Mouse (Mus musculus) CH12.LX (cell line): ENCODE results near the gene Tshz2. TPM values are rescaled to one million over a fixed set of nuclear protein-coding genes. Genes with fewer than 3 reads are reported as not detected.

Source experiments
- DNase-seq: peaks from one replicate; pipeline ENCODE4 v3.0.0-alpha.2; 2013; ENCODE audit errors: extremely low read depth
- H3K27ac ChIP-seq: 2 replicates; pipeline ENCODE4 v1.5.1; 2012; ENCODE audit warnings: low read depth, mild to moderate bottlenecking, control low read depth, moderate library complexity; ENCODE audit not compliant: insufficient read depth
- H3K27me3 ChIP-seq: replicated peaks from 2 replicates; pipeline ENCODE3; 2012; ENCODE audit warnings: inconsistent platforms
- H3K36me3 ChIP-seq, 2 experiments: replicated peaks in 1 of 2; 2 replicates each; pipeline versions ENCODE3 to v1.6.1; 2012; ENCODE audit warnings: inconsistent platforms in 1 of 2, low read length in 1 of 2, mild to moderate bottlenecking in 1 of 2, mixed read lengths in 1 of 2, moderate library complexity in 1 of 2; ENCODE audit not compliant: control insufficient read depth in 1 of 2, insufficient read depth in 1 of 2
- H3K4me1 ChIP-seq, 2 experiments: 2 replicates each; pipeline ENCODE4 v1.6.1; 2012; ENCODE audit warnings: inconsistent platforms in 1 of 2, moderate library complexity in 1 of 2; ENCODE audit not compliant: insufficient read depth in 2 of 2, control insufficient read depth in 1 of 2
- H3K4me2 ChIP-seq: 2 replicates; pipeline ENCODE4 v1.6.1; 2012; ENCODE audit warnings: low read depth, mild to moderate bottlenecking, control low read depth; ENCODE audit not compliant: poor library complexity, insufficient read depth, severe bottlenecking
- H3K4me3 ChIP-seq, 3 experiments: fragments of 150-350 bp in 1 of 3; sonication (generic) in 1 of 3; replicated peaks in 1 of 3; 2 replicates each; pipeline versions ENCODE3 to v1.5.1; 2011 to 2012; ENCODE audit warnings: low read depth in 2 of 3, low read length in 2 of 3, mild to moderate bottlenecking in 2 of 3, moderate library complexity in 2 of 3, control low read depth in 1 of 3, improper control_type of control experiment in 1 of 3, inconsistent platforms in 1 of 3, mixed read lengths in 1 of 3; ENCODE audit not compliant: poor library complexity in 1 of 3
- H3K79me2 ChIP-seq: replicated peaks from 2 replicates; pipeline ENCODE4 v1.6.1; 2012; ENCODE audit warnings: mild to moderate bottlenecking, moderate library complexity; ENCODE audit not compliant: control insufficient read depth, poor library complexity, insufficient read depth, severe bottlenecking; ENCODE audit errors: extremely low read depth
- H3K9ac ChIP-seq: 2 replicates; pipeline ENCODE4 v1.6.1; 2012; ENCODE audit warnings: low read depth, mild to moderate bottlenecking, control low read depth, moderate library complexity; ENCODE audit not compliant: insufficient read depth
- H3K9me3 ChIP-seq: replicated peaks from 2 replicates; pipeline ENCODE3; 2012; ENCODE audit warnings: low read length, inconsistent platforms, mixed read lengths
- BHLHE40 ChIP-seq: IDR thresholded peaks from 2 replicates; pipeline ENCODE4 v1.6.1; 2011; ENCODE audit warnings: mild to moderate bottlenecking, low read depth, low read length, improper control_type of control experiment
- CHD2 ChIP-seq: IDR thresholded peaks from 2 replicates; pipeline ENCODE4 v1.6.1; 2011; ENCODE audit warnings: low read length, improper control_type of control experiment
- E2F4 ChIP-seq: IDR thresholded peaks from 2 replicates; pipeline ENCODE4 v1.6.1; 2011; ENCODE audit warnings: low read depth, low read length, improper control_type of control experiment; ENCODE audit not compliant: insufficient replicate concordance
- ELF1 ChIP-seq: IDR thresholded peaks from 2 replicates; pipeline ENCODE4 v1.6.1; 2014; ENCODE audit warnings: low read depth, mild to moderate bottlenecking, inconsistent platforms, low read length, improper control_type of control experiment
- EP300 ChIP-seq: IDR thresholded peaks from 2 replicates; pipeline ENCODE4 v1.6.1; 2011; ENCODE audit warnings: low read length, improper control_type of control experiment
- MAFK ChIP-seq: IDR thresholded peaks from 2 replicates; pipeline ENCODE4 v1.6.1; 2011; ENCODE audit warnings: low read length, improper control_type of control experiment; ENCODE audit not compliant: insufficient replicate concordance
- MYC ChIP-seq: IDR thresholded peaks from 2 replicates; pipeline ENCODE4 v1.6.1; 2011; ENCODE audit warnings: low read depth, mild to moderate bottlenecking, improper control_type of control experiment, low read length
- NELFE ChIP-seq: IDR thresholded peaks from 2 replicates; pipeline ENCODE4 v1.6.1; 2011; ENCODE audit warnings: low read depth, low read length, improper control_type of control experiment
- NRF1 ChIP-seq: IDR thresholded peaks from 2 replicates; pipeline ENCODE4 v1.6.1; 2014; ENCODE audit warnings: low read depth, mild to moderate bottlenecking, inconsistent platforms, low read length, improper control_type of control experiment, moderate library complexity
- POLR2A ChIP-seq: IDR thresholded peaks from 2 replicates; pipeline ENCODE4 v1.6.1; 2011; ENCODE audit warnings: low read depth, mild to moderate bottlenecking, improper control_type of control experiment, low read length
- TBP ChIP-seq: conservative IDR thresholded peaks from 2 replicates; pipeline ENCODE4 v1.6.1; 2011; ENCODE audit warnings: low read depth, low read length, improper control_type of control experiment
- UBTF ChIP-seq: IDR thresholded peaks from 2 replicates; pipeline ENCODE4 v1.6.1; 2012; ENCODE audit warnings: low read depth, mild to moderate bottlenecking, inconsistent platforms, low read length, improper control_type of control experiment, moderate library complexity
- USF1 ChIP-seq: IDR thresholded peaks from 2 replicates; pipeline ENCODE4 v1.6.1; 2014; ENCODE audit warnings: low read depth, mild to moderate bottlenecking, inconsistent platforms, low read length, improper control_type of control experiment
- ZKSCAN1 ChIP-seq: IDR thresholded peaks from 2 replicates; pipeline ENCODE4 v1.6.1; 2012; ENCODE audit warnings: low read depth, inconsistent platforms, low read length, improper control_type of control experiment, borderline replicate concordance
- dilution Hi-C: fragments of 300-500 bp; cut with MboI; formaldehyde crosslinking; loops from 2 replicates; pipeline ENCODE4 v1.14.3; 2020; ENCODE audit warnings: low sequenced_read_pairs; ENCODE audit not compliant: extremely low pct_unique_long_range_greater_than_20kb, extremely low pct_ligation_motif_present
- in situ Hi-C: fragments of 300-500 bp; cut with MboI; formaldehyde crosslinking; loops from 3 replicates; pipeline ENCODE4 v1.14.3; 2019; ENCODE audit warnings: low sequenced_read_pairs, low pct_ligation_motif_present, low pct_unique_long_range_greater_than_20kb, mixed read lengths
- polyA plus RNA-seq: library from polyadenylated mRNA; unstranded; fragments of >175 nt; gene quantifications from 2 replicates; pipeline ENCODE4 v1.2.1, GENCODE M21; 2012; ENCODE audit warnings: low read depth; ENCODE audit not compliant: insufficient read length
- total RNA-seq, 2 experiments: library from RNA; depleted of rRNA; stranded (reverse); fragments of 300-350 nt in 1 of 2; fragments of >200 nt in 1 of 2; gene quantifications; 2 replicates each; pipeline ENCODE4 v1.2.3; 2012 to 2014

The Tshz2 gene
- total and polyA plus RNA-seq, 3 experiments, result not detected

- H3K9ac ChIP-seq, result no peak overlapping the region
- H3K27me3 ChIP-seq, result no peaks in the 10 kb centered on the region
- dilution Hi-C loops (no loop called here), in situ Hi-C loops (no loop called here)
- TF ChIP-seq MAFK (no peak), MYC (no peak), ELF1 (no peak), NRF1 (no peak), ZKSCAN1 (no peak), USF1 (no peak), E2F4 (no peak), POLR2A (no peak), BHLHE40 (no peak), UBTF (no peak), NELFE (no peak)
- no peaks in the 10 kb centered on the region for H3K4me1 ChIP-seq
- no peak for DNase-seq
- no peak overlapping the region for H3K4me3 ChIP-seq
- no peak overlapping the region for H3K27ac ChIP-seq
- no peaks in the 10 kb centered on the region for H3K79me2 ChIP-seq
- H3K36me3 ChIP-seq, result no peaks in the 10 kb centered on the region
- H3K9me3 ChIP-seq, result peaks cover 88% of the 10 kb centered on the region
- no peak overlapping the region for H3K4me2 ChIP-seq
These were observed 91.0 kb downstream of the Tshz2 start for GRCm38 (mm10) chr2:169723645-169724462.

- Histone ChIP-seq H3K27ac (no peak overlapping the region), H3K4me3 (no peak overlapping the region), H3K4me2 (no peak overlapping the region), H3K9ac (no peak overlapping the region), H3K4me1 (no peaks in the 10 kb centered on the region), H3K79me2 (no peaks in the 10 kb centered on the region), H3K9me3 (peaks cover 90% of the 10 kb centered on the region), H3K27me3 (no peaks in the 10 kb centered on the region), H3K36me3 (no peaks in the 10 kb centered on the region)
- TF ChIP-seq EP300 (no peak), MAFK (no peak), TBP (no peak), NELFE (no peak), NRF1 (no peak), ZKSCAN1 (no peak), CHD2 (no peak)
- dilution Hi-C loops (no loop called here), in situ Hi-C loops (no loop called here)
- DNase-seq, result no peak
These were observed 96.0 kb downstream of the Tshz2 start for GRCm38 (mm10) chr2:169728651-169729280.
